Comparison of ENCODE assay signal across 11 mouse cellular contexts in genomic region chr19:59422393-59422792, GRCm38 (mm10). TPM values are rescaled to one million over a fixed set of nuclear protein-coding genes. Genes with fewer than 3 reads are reported as not detected.
DNase-seq lines count a peak whose midpoint lies in the region; ATAC-seq and TF ChIP-seq lines count a peak whose summit lies in the region.
"Had no signal": no experiment of that assay in that cellular context is flagged by ENCODE, and none has a peak within 500 bp of the region (broad histone marks: within the 10 kb centered on the region; RNA-seq: fewer than 3 reads in every experiment).

No protein-coding gene starts in this region.

- H3K9ac ChIP-seq in heart, embryonic 12.5 days: no peak overlapping the region
- no peak overlapping the region for H3K9ac ChIP-seq in forebrain, postnatal 0 days
- no peak overlapping the region for H3K9ac ChIP-seq in midbrain, embryonic 12.5 days (replicated peaks)

- H3K4me2 ChIP-seq in heart, embryonic 12.5 days: peak overlapping the region; percentile 46
- peak overlapping the region; percentile 25; the same call in 1 of the 2 replicates for H3K4me2 ChIP-seq in forebrain, postnatal 0 days (ENCODE audit: low read depth)
- peak overlapping the region; percentile 43 for H3K4me2 ChIP-seq in midbrain, embryonic 12.5 days (replicated peaks)

- no peaks in the 10 kb centered on the region for H3K9me3 ChIP-seq in heart, embryonic 12.5 days (replicated peaks)
- H3K9me3 ChIP-seq in forebrain, postnatal 0 days (ENCODE audit: low read length): no peaks in the 10 kb centered on the region
- no peaks in the 10 kb centered on the region for H3K9me3 ChIP-seq in midbrain, embryonic 12.5 days

- peaks cover 4% of the 10 kb centered on the region for H3K4me1 ChIP-seq in heart, embryonic 12.5 days (replicated peaks)
- no peaks in the 10 kb centered on the region for H3K4me1 ChIP-seq in forebrain, postnatal 0 days (ENCODE audit: insufficient read depth)
- peaks cover 23% of the 10 kb centered on the region for H3K4me1 ChIP-seq in midbrain, embryonic 12.5 days

- peaks cover 64% of the 10 kb centered on the region for H3K27me3 ChIP-seq in heart, embryonic 12.5 days (replicated peaks)
- H3K27me3 ChIP-seq in forebrain, postnatal 0 days (ENCODE audit: insufficient read depth, low read length): no peaks in the 10 kb centered on the region
- H3K27me3 ChIP-seq in midbrain, embryonic 12.5 days: peaks cover 35% of the 10 kb centered on the region

- no peak for TF ChIP-seq CTCF in forebrain, postnatal 0 days (IDR thresholded peaks at IDR 0.05; ENCODE audit: low read depth)

- no peak overlapping the region for H3K27ac ChIP-seq in heart, embryonic 12.5 days (ENCODE audit: poor library complexity, severe bottlenecking)
- H3K27ac ChIP-seq in forebrain, postnatal 0 days (ENCODE audit: low read depth, low read length): no peak overlapping the region
- H3K27ac ChIP-seq in midbrain, embryonic 12.5 days (replicated peaks): no peak overlapping the region

- H3K36me3 ChIP-seq in heart, embryonic 12.5 days: no peaks in the 10 kb centered on the region
- H3K36me3 ChIP-seq in forebrain, postnatal 0 days (ENCODE audit: insufficient read depth): no peaks in the 10 kb centered on the region
- no peaks in the 10 kb centered on the region for H3K36me3 ChIP-seq in midbrain, embryonic 12.5 days

- no peak for ATAC-seq in heart, embryonic 12.5 days (ENCODE audit: insufficient number of reproducible peaks, low FRiP score)
- ATAC-seq in forebrain, postnatal 0 days: peak; percentile 50; the same call in 1 of the 2 replicates
- peak; percentile 78 for ATAC-seq in midbrain, embryonic 12.5 days (ENCODE audit: low FRiP score, low read depth)
- no peak for ATAC-seq in cerebellum, adult (ENCODE audit: insufficient number of reproducible peaks, low FRiP score, low TSS enrichment)

- H3K4me3 ChIP-seq in heart, embryonic 12.5 days: peak overlapping the region; percentile 15
- H3K4me3 ChIP-seq in forebrain, postnatal 0 days (ENCODE audit: low read depth, low read length): no peak overlapping the region
- H3K4me3 ChIP-seq in midbrain, embryonic 12.5 days: peak overlapping the region; percentile 28

- WGBS in heart, embryonic 12.5 days: 11% methylated on average over 8 of the region's 8 CpGs
- WGBS in forebrain, postnatal 0 days: 8% methylated on average over 8 of the region's 8 CpGs
- 7% methylated on average over 8 of the region's 8 CpGs for WGBS in midbrain, embryonic 12.5 days

- DNase-seq in heart, adult 18-20 months: no peak
- peak; percentile 52 for DNase-seq in embryo, embryonic 10 days (ENCODE audit: low spot score)
- peak; percentile 19 for DNase-seq in forebrain, postnatal 0 days
- no peak for DNase-seq in natural killer cell, adult 2 months (ENCODE audit: low spot score in 2 of 2)
- no peak for DNase-seq in adipocyte (ENCODE audit: low spot score)
- DNase-seq: kidney, postnatal 10 days; lung, postnatal 4 days had no signal

RNA-seq across cellular contexts. Expression of gene Emx2, which starts 35.8 kb away (rescaled TPM):
- not detected in 2 replicates for polyA plus RNA-seq in heart, embryonic 12.5 days (2016; fragmentation: Nextera tagmentation; extraction: Ambion mirVana)
- total RNA-seq in heart, adult 18-20 months (2021): under 1 TPM in 1 of 2 experiments, not detected in 1; 0.10 TPM
- total RNA-seq in forebrain, postnatal 0 days (2014; rRNA removed): 3.2 and 6.0 TPM in 2 replicates
- polyA plus RNA-seq in forebrain, postnatal 0 days (2015; fragmentation: Nextera tagmentation; extraction: Ambion mirVana): 4.7 and 11.2 TPM in 2 replicates
- 17.9 and 23.7 TPM in 2 replicates for polyA plus RNA-seq in midbrain, embryonic 12.5 days (2016; fragmentation: Nextera tagmentation; extraction: Ambion mirVana)
- total RNA-seq: common myeloid progenitor, adult 5-6 weeks had no signal

Comparison
In these comparisons a context has a peak if more than half of its experiments do, and no peak if none do; other contexts are left out.
1. ATAC-seq: peak in forebrain, postnatal 0 days (single experiment) and midbrain, embryonic 12.5 days (single experiment); none in heart, embryonic 12.5 days (single experiment) and cerebellum, adult (single experiment).
2. DNase-seq: peak in embryo, embryonic 10 days (single experiment) and forebrain, postnatal 0 days (single experiment); none in heart, adult 18-20 months (0 of 2), natural killer cell, adult 2 months (0 of 2) and adipocyte (single experiment).
3. Peak in every context shown above with its lines, with median percentiles within 50 percentile points of each other: H3K4me2 ChIP-seq.